Mouse (Mus musculus) lung, postnatal 0 days (tissue): ENCODE measurements at regions not wholly inside any gene's neighbourhood (a gene's known extent, or its start where the extent isn't known, plus 50 kb on each side); places are given as distances from the start of the nearest gene placed in this dataset.

Source experiments
- ATAC-seq: fragments of 200-750 bp; cut with Nextera tagmentation; 2 replicates; pipeline ENCODE4 v1.8.0; 2017; ENCODE audit warnings: moderate library complexity
- DNase-seq: peaks from one replicate; pipeline ENCODE4 v3.0.0-alpha.2; 2016; ENCODE audit warnings: low spot score
- H3K27ac ChIP-seq: fragments of 300-500 bp; sonication (generic); 2 replicates; pipeline ENCODE4 v1.5.1; 2014; ENCODE audit warnings: antibody characterized with exemption, mild to moderate bottlenecking, low read length, mixed read lengths
- H3K27me3 ChIP-seq: fragments of 300-500 bp; sonication (generic); replicated peaks from 2 replicates; pipeline ENCODE4 v1.6.1; 2014; ENCODE audit warnings: low read length, mixed read lengths; ENCODE audit not compliant: insufficient read depth
- H3K36me3 ChIP-seq: fragments of 300-500 bp; sonication (generic); 2 replicates; pipeline ENCODE4 v1.6.1; 2014; ENCODE audit warnings: low read length, mixed read lengths; ENCODE audit not compliant: insufficient read depth
- H3K4me1 ChIP-seq: fragments of 300-500 bp; sonication (generic); 2 replicates; pipeline ENCODE4 v1.6.1; 2014; ENCODE audit warnings: antibody characterized with exemption, low read depth, low read length, mixed read lengths; ENCODE audit not compliant: insufficient read depth
- H3K4me2 ChIP-seq: fragments of 300-500 bp; sonication (generic); replicated peaks from 2 replicates; pipeline ENCODE4 v1.6.1; 2014; ENCODE audit warnings: low read depth, mild to moderate bottlenecking, low read length, moderate library complexity, mixed read lengths
- H3K4me3 ChIP-seq: fragments of 300-500 bp; sonication (generic); 2 replicates; pipeline ENCODE4 v1.5.1; 2014; ENCODE audit warnings: low read depth, low read length
- H3K9ac ChIP-seq: fragments of 300-500 bp; sonication (generic); replicated peaks from 2 replicates; pipeline ENCODE4 v1.6.1; 2014; ENCODE audit warnings: low read depth, mild to moderate bottlenecking
- H3K9me3 ChIP-seq: fragments of 300-500 bp; sonication (generic); 2 replicates; pipeline ENCODE4 v1.6.1; 2016; ENCODE audit warnings: low read length, mixed read lengths
- CTCF ChIP-seq: IDR thresholded peaks from 2 replicates; pipeline ENCODE4 v1.5.1; 2016; ENCODE audit warnings: antibody characterized with exemption, mild to moderate bottlenecking
- EP300 ChIP-seq: IDR thresholded peaks from 2 replicates; pipeline ENCODE4 v1.6.1; 2016; ENCODE audit warnings: antibody characterized with exemption, mild to moderate bottlenecking, control low read depth
- WGBS: fragments of 180-500 bp; shearing (Covaris S2); extraction: QIAGEN DNeasy Blood & Tissue Kit; methylation state at CpG from one replicate; pipeline ENCODE4 v1.1.7; 2014; 5-methylcytosine and 5-hydroxymethylcytosine counted together

DNA sequence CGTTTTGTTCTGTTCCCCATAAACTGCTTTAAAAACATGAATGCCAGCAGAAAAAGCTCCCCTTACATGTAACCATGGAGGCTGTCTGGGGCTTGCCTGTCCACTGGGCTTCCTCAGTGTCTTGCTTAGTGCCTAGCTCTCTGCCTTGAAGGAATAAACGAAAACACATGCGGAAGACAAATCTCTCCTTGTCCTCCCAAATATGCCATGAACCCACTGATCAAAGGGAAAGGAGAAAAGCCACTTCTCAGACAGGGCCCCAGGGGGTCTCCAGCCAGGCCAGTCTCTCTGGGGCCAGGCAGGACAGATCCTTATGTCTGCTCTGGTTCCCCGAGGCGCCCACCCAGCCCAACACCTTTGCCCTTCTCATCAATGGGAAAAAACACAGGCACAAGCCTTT lies 518.6 kb upstream of the 3110018I06Rik start:
- DNase-seq (no peak), ATAC-seq (no peak)
- TF ChIP-seq EP300: no peak
- no peak for TF ChIP-seq CTCF
- no peaks in the 10 kb centered on the region for H3K27me3 ChIP-seq
- H3K4me3 ChIP-seq: no peak overlapping the region
- H3K9ac ChIP-seq: no peak overlapping the region
- no peak overlapping the region for H3K27ac ChIP-seq
- H3K4me1 ChIP-seq: no peaks in the 10 kb centered on the region
- no peaks in the 10 kb centered on the region for H3K36me3 ChIP-seq
- 60% methylated on average over 5 of the region's 5 CpGs for WGBS
- no peaks in the 10 kb centered on the region for H3K9me3 ChIP-seq
- no peak overlapping the region for H3K4me2 ChIP-seq

DNA sequence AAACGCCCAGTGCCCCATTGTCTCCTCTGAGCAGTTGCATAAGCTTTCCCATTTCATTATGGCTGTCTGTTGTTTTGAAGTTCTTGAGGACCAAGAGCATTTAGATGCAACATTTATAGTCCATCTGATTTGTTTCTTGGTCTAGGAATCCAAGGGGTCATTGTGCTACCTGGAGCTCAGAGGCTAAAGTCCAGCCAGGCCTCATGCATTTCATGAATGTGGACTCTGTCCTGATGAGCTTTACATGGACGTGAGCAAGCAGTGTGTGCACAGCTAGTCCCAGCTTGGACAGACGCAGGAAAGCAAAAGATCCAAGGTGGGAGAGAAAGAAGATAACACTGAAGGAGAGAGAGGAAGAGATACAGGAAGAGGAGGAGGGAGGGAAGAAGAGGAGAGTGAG lies 496.0 kb upstream of the 3110018I06Rik start:
- Histone ChIP-seq H3K27ac (no peak overlapping the region), H3K9me3 (no peaks in the 10 kb centered on the region), H3K27me3 (no peaks in the 10 kb centered on the region), H3K4me3 (no peak overlapping the region), H3K4me1 (no peaks in the 10 kb centered on the region), H3K9ac (no peak overlapping the region), H3K4me2 (no peak overlapping the region), H3K36me3 (no peaks in the 10 kb centered on the region)
- WGBS: 49% methylated on average over 3 of the region's 3 CpGs
- TF ChIP-seq EP300 (no peak), CTCF (no peak)
- ATAC-seq (no peak), DNase-seq (no peak)

DNA sequence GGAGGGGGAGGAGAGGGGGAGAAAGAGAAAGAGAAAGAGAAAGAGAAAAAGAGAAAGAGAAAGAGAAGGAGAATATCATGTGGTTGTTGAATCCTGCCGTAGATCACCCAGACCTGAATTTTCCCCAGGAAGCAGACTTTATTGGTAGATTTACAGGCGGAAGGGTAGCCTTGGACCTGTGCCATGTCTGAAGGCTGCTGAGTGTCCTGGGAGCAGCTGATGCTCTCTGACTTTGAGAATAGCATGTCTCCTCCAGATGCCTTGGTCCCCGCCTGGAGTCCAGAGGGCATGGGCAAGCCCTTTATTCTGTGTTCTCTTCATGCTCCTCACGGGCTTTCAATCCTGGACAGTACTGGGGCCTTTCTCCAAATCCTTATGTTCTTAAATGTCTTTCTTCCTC lies 495.4 kb upstream of the 3110018I06Rik start:
- Histone ChIP-seq H3K9ac (no peak overlapping the region), H3K27ac (no peak overlapping the region), H3K4me2 (no peak overlapping the region), H3K27me3 (no peaks in the 10 kb centered on the region), H3K4me3 (no peak overlapping the region), H3K9me3 (no peaks in the 10 kb centered on the region), H3K4me1 (no peaks in the 10 kb centered on the region), H3K36me3 (no peaks in the 10 kb centered on the region)
- TF ChIP-seq EP300: no peak
- ATAC-seq (no peak), DNase-seq (no peak)
- WGBS: 56% methylated on average over 4 of the region's 4 CpGs

DNA sequence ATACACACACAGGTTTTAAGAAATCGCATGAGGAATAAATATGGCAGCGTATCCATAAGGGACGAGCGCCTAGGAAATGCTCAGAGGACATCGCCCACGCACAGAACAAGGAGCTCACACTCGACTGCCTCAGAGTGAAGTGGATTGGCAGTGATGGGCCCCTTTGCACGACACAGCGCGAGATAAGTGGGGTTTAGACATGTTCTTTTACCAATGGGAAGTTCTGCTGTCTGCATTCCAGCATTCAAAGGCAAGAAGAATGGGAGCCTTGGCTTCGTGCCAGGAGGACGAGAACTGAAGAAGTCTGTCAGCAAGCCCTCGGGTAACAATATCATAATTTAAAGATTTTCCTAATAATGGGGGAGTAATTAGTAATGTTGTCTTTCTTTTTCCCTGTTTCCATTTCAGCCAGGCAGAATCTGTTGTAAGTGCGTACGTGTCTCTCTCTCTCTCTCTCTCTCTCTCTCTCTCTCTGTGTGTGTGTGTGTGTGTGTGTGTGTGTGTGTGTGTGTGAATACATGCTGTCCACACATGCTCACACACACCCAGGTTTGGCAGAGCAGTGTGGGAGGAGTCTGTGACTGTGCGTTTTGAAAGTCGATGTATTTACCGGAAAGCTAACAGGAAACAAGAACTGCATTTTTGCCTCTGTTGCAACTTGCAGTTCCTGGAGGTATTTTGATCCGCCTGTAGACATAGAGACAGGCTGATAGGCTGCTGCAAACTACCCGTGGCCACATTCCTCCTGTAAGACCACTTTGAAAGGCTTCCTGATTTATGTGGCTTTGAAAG lies 477.2 kb upstream of the 3110018I06Rik start:
- H3K27me3 ChIP-seq: no peaks in the 10 kb centered on the region
- WGBS: 45% methylated on average over 20 of the region's 20 CpGs
- no peak for TF ChIP-seq CTCF
- no peak for TF ChIP-seq EP300
- no peak overlapping the region for H3K4me3 ChIP-seq
- no peak overlapping the region for H3K9ac ChIP-seq
- no peak overlapping the region for H3K4me2 ChIP-seq
- no peaks in the 10 kb centered on the region for H3K36me3 ChIP-seq
- H3K27ac ChIP-seq: no peak overlapping the region
- peak; percentile 37; the same call in 1 of the 2 replicates for ATAC-seq
- no peaks in the 10 kb centered on the region for H3K9me3 ChIP-seq
- DNase-seq: peak; percentile 59
- no peaks in the 10 kb centered on the region for H3K4me1 ChIP-seq

DNA sequence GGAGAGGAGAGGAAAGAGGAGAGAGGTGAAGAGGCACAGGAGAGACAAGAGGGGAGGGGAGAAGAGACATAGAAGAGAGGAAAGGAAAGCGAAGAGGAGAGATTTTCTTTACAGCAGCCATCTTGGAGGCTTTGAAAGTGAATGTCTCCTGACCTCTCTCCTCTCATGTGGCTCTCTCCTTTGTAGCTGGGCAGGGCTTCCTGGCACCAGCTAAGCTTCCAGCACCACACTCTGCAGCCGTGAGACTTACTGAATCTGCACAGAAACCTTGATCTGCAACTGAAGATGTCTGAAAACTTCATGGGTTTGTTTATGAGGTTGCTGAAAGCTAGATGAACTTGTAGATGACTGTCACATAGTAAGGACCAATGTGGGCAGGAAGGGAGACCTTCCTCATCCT lies 471.6 kb upstream of the 3110018I06Rik start:
- TF ChIP-seq EP300 (no peak), CTCF (no peak)
- Histone ChIP-seq H3K9me3 (no peaks in the 10 kb centered on the region), H3K9ac (no peak overlapping the region), H3K4me2 (no peak overlapping the region), H3K27me3 (no peaks in the 10 kb centered on the region), H3K36me3 (no peaks in the 10 kb centered on the region), H3K4me3 (no peak overlapping the region), H3K27ac (no peak overlapping the region), H3K4me1 (no peaks in the 10 kb centered on the region)
- ATAC-seq: no peak
- DNase-seq: no peak
- WGBS: 63% methylated on average over 2 of the region's 2 CpGs

DNA sequence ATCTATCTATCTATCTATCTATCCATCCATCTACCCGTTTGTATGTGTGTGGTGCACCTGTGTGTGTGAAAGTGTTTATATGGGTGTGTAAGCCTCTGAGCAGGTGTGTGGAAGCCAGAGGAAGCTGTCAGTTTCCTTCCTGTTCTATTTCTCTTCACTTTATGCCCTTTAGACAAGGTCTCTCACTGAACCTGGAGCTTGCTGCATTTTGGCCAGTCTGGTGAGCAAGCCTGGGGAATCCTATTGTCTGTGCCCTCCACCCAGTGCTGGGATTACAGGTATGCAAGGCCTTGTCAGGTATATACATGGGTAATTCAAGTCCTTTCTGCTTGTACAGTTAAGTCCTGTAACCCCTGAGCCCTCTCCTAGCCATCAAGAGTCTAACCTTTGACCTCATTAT lies 466.6 kb upstream of the 3110018I06Rik start:
- no peak overlapping the region for H3K4me2 ChIP-seq

More for the DNA sequence above, 466.6 kb upstream of the 3110018I06Rik start:
- Histone ChIP-seq H3K9me3 (no peaks in the 10 kb centered on the region), H3K9ac (no peak overlapping the region), H3K27ac (no peak overlapping the region), H3K36me3 (no peaks in the 10 kb centered on the region), H3K27me3 (no peaks in the 10 kb centered on the region), H3K4me1 (no peaks in the 10 kb centered on the region), H3K4me3 (no peak overlapping the region)
- no peak for DNase-seq
- no peak for ATAC-seq
- 71% methylated on average over 1 of the region's 1 CpGs for WGBS
- TF ChIP-seq CTCF (no peak), EP300 (no peak)
